Mouse (Mus musculus) neural tube, embryonic 15.5 days (tissue): ENCODE data around the gene Actr1a. TPM values are rescaled to one million over a fixed set of nuclear protein-coding genes. Genes with fewer than 3 reads are reported as not detected.
A peak's percentile ranks its signal among the peaks of the same experiment; 100 is the strongest.

ENCODE experiments used
- ATAC-seq: fragments of 200-750 bp; cut with Nextera tagmentation; 2 replicates; pipeline ENCODE4 v1.8.0; 2017; ENCODE audit warnings: mild to moderate bottlenecking, moderate TSS enrichment, moderate library complexity; ENCODE audit not compliant: low FRiP score
- H3K27ac ChIP-seq: fragments of 300-500 bp; sonication (generic); replicated peaks from 2 replicates; pipeline ENCODE4 v1.5.1; 2015; ENCODE audit warnings: mild to moderate bottlenecking, inconsistent platforms
- H3K27me3 ChIP-seq: fragments of 300-500 bp; sonication (generic); replicated peaks from 2 replicates; pipeline ENCODE4 v1.6.1; 2015; ENCODE audit warnings: inconsistent platforms
- H3K36me3 ChIP-seq: fragments of 300-500 bp; sonication (generic); 2 replicates; pipeline ENCODE4 v1.6.1; 2015; ENCODE audit warnings: inconsistent platforms
- H3K4me1 ChIP-seq: fragments of 300-500 bp; sonication (generic); 2 replicates; pipeline ENCODE4 v1.6.1; 2015; ENCODE audit warnings: inconsistent platforms
- H3K4me2 ChIP-seq: fragments of 300-500 bp; sonication (generic); 2 replicates; pipeline ENCODE4 v1.6.1; 2015; ENCODE audit warnings: inconsistent platforms, mild to moderate bottlenecking, moderate library complexity
- H3K4me3 ChIP-seq: fragments of 300-500 bp; sonication (generic); replicated peaks from 2 replicates; pipeline ENCODE4 v1.5.1; 2015; ENCODE audit warnings: mild to moderate bottlenecking, inconsistent platforms
- H3K9ac ChIP-seq: fragments of 300-500 bp; sonication (generic); replicated peaks from 2 replicates; pipeline ENCODE4 v1.6.1; 2015; ENCODE audit warnings: mild to moderate bottlenecking, inconsistent platforms
- H3K9me3 ChIP-seq: fragments of 300-500 bp; sonication (generic); replicated peaks from 2 replicates; pipeline ENCODE4 v1.6.1; 2016; ENCODE audit warnings: inconsistent platforms
- WGBS: fragments of 180-500 bp; shearing (Covaris S2); methylation state at CpG from one replicate; pipeline ENCODE4 v1.1.7; 2015; ENCODE audit warnings: mixed read lengths; 5-methylcytosine and 5-hydroxymethylcytosine counted together
- polyA plus RNA-seq: library from polyadenylated mRNA; unstranded; fragments of >200 nt; fragmentation: Nextera tagmentation; extraction: Ambion mirVana; gene quantifications from 2 replicates; pipeline ENCODE4 v1.2.1, GENCODE M21; 2015

The Actr1a gene
- polyA plus RNA-seq, 1 experiment from 2014 or later: 314 TPM

GRCm38 (mm10) chr19:46369204-46369603, 26.3 kb downstream of the Actr1a start:
- WGBS: 34% methylated on average over 4 of the region's 4 CpGs
- Histone ChIP-seq H3K27ac (no peak overlapping the region), H3K4me2 (no peak overlapping the region), H3K4me3 (no peak overlapping the region), H3K4me1 (no peaks in the 10 kb centered on the region), H3K9me3 (no peaks in the 10 kb centered on the region), H3K27me3 (no peaks in the 10 kb centered on the region), H3K36me3 (0 out of 2 replicates have a peak, but pooled peaks cover 4% of the 10 kb centered on the region), H3K9ac (no peak overlapping the region)
- 0 out of 2 replicates have a peak, but pooled peaks have one; percentile 46 for ATAC-seq

GRCm38 (mm10) chr19:46367798-46368590, 27.6 kb downstream of the Actr1a start:
- H3K4me1 ChIP-seq: no peaks in the 10 kb centered on the region
- no peak overlapping the region for H3K4me3 ChIP-seq
- ATAC-seq: no peak
- no peak overlapping the region for H3K9ac ChIP-seq
- H3K9me3 ChIP-seq: no peaks in the 10 kb centered on the region
- H3K27ac ChIP-seq: no peak overlapping the region
- H3K4me2 ChIP-seq: no peak overlapping the region
- H3K36me3 ChIP-seq: 0 out of 2 replicates have a peak, but pooled peaks cover 4% of the 10 kb centered on the region
- 87% methylated on average over 23 of the region's 23 CpGs for WGBS
- no peaks in the 10 kb centered on the region for H3K27me3 ChIP-seq

GRCm38 (mm10) chr19:46363294-46364009, 32.1 kb downstream of the Actr1a start:
- Histone ChIP-seq H3K27me3 (0 out of 2 replicates have a peak, but pooled peaks cover 1% of the 10 kb centered on the region), H3K4me3 (no peak overlapping the region), H3K4me2 (no peak overlapping the region), H3K4me1 (peaks cover under 1% of the 10 kb centered on the region; the same call in 1 of the 2 replicates), H3K27ac (no peak overlapping the region), H3K9ac (no peak overlapping the region), H3K9me3 (no peaks in the 10 kb centered on the region), H3K36me3 (no peaks in the 10 kb centered on the region)
- WGBS: 89% methylated on average over 11 of the region's 11 CpGs
- ATAC-seq: no peak

GRCm38 (mm10) chr19:46362104-46362503, 33.4 kb downstream of the Actr1a start:
- Histone ChIP-seq H3K9ac (no peak overlapping the region), H3K9me3 (no peaks in the 10 kb centered on the region), H3K4me3 (no peak overlapping the region), H3K4me1 (peaks cover 14% of the 10 kb centered on the region), H3K4me2 (no peak overlapping the region), H3K27me3 (peaks cover 7% of the 10 kb centered on the region; the same call in 1 of the 2 replicates), H3K36me3 (no peaks in the 10 kb centered on the region), H3K27ac (no peak overlapping the region)
- ATAC-seq: no peak
- 88% methylated on average over 8 of the region's 8 CpGs for WGBS

GRCm38 (mm10) chr19:46358381-46358780, 37.2 kb downstream of the Actr1a start:
- Histone ChIP-seq H3K36me3 (no peaks in the 10 kb centered on the region), H3K27ac (no peak overlapping the region), H3K27me3 (peaks cover 10% of the 10 kb centered on the region; the same call in 1 of the 2 replicates), H3K4me2 (peak overlapping the region; percentile 80; the same call in 1 of the 2 replicates), H3K9me3 (no peaks in the 10 kb centered on the region), H3K9ac (0 out of 2 replicates have a peak overlapping the region, but pooled peaks have one; percentile 7), H3K4me1 (peaks cover 23% of the 10 kb centered on the region), H3K4me3 (no peak overlapping the region)
- no peak for ATAC-seq
- WGBS: 64% methylated on average over 4 of the region's 4 CpGs

- Histone ChIP-seq H3K4me1 (peaks cover 23% of the 10 kb centered on the region), H3K4me2 (peak overlapping the region; percentile 80), H3K9me3 (no peaks in the 10 kb centered on the region), H3K9ac (peak overlapping the region; percentile 76), H3K36me3 (no peaks in the 10 kb centered on the region), H3K27me3 (peaks cover 10% of the 10 kb centered on the region; the same call in 1 of the 2 replicates), H3K27ac (no peak overlapping the region), H3K4me3 (peak overlapping the region; percentile 63)
- ATAC-seq: no peak
- WGBS: 16% methylated on average over 25 of the region's 25 CpGs
Observed at GRCm38 (mm10) chr19:46357344-46358280, 37.9 kb downstream of the Actr1a start.

- Histone ChIP-seq H3K36me3 (no peaks in the 10 kb centered on the region), H3K4me2 (peak overlapping the region; percentile 80), H3K27me3 (peaks cover 10% of the 10 kb centered on the region; the same call in 1 of the 2 replicates), H3K4me3 (peak overlapping the region; percentile 63), H3K9ac (peak overlapping the region; percentile 76), H3K9me3 (no peaks in the 10 kb centered on the region), H3K27ac (peak overlapping the region; percentile 30), H3K4me1 (peaks cover 23% of the 10 kb centered on the region)
- under 1% methylated on average over 29 of the region's 29 CpGs for WGBS
- peak; percentile 92 for ATAC-seq
Observed at GRCm38 (mm10) chr19:46356701-46357138, 38.8 kb downstream of the Actr1a start.

GRCm38 (mm10) chr19:46350168-46350932, 45.2 kb downstream of the Actr1a start, which contains the start of gene 2310034G01Rik:
Gene 2310034G01Rik (minus strand): TSS chr19:46350302.
- 56% methylated on average over 10 of the region's 10 CpGs for WGBS
- H3K9ac ChIP-seq: peak within 1 kb of the TSS; percentile 75
- peak within 1 kb of the TSS; percentile 73 for H3K4me2 ChIP-seq
- H3K4me3 ChIP-seq: peak within 1 kb of the TSS; percentile 60
- no peaks in the 10 kb centered on the region for H3K9me3 ChIP-seq
- peaks cover 27% of the 10 kb centered on the region for H3K4me1 ChIP-seq
- H3K36me3 ChIP-seq: no peaks in the 10 kb centered on the region
- 0 out of 2 replicates have a peak, but pooled peaks cover 3% of the 10 kb centered on the region for H3K27me3 ChIP-seq
- ATAC-seq: no peak
- peak within 1 kb of the TSS; percentile 92 for H3K27ac ChIP-seq

GRCm38 (mm10) chr19:46349550-46349949, 46.0 kb downstream of the Actr1a start:
- H3K36me3 ChIP-seq: no peaks in the 10 kb centered on the region
- peak overlapping the region; percentile 75 for H3K9ac ChIP-seq
- no peaks in the 10 kb centered on the region for H3K9me3 ChIP-seq
- ATAC-seq: 0 out of 2 replicates have a peak, but pooled peaks have one; percentile 35
- H3K27ac ChIP-seq: peak overlapping the region; percentile 92; the same call in 1 of the 2 replicates
- H3K4me3 ChIP-seq: peak overlapping the region; percentile 60
- 33% methylated on average over 6 of the region's 6 CpGs for WGBS
- peak overlapping the region; percentile 73 for H3K4me2 ChIP-seq
- 0 out of 2 replicates have a peak, but pooled peaks cover 6% of the 10 kb centered on the region for H3K27me3 ChIP-seq
- H3K4me1 ChIP-seq: peaks cover 27% of the 10 kb centered on the region

- Histone ChIP-seq H3K4me1 (peaks cover 27% of the 10 kb centered on the region), H3K9me3 (no peaks in the 10 kb centered on the region), H3K27ac (peak overlapping the region; percentile 92), H3K36me3 (no peaks in the 10 kb centered on the region), H3K27me3 (0 out of 2 replicates have a peak, but pooled peaks cover 7% of the 10 kb centered on the region), H3K4me3 (peak overlapping the region; percentile 60), H3K9ac (peak overlapping the region; percentile 75), H3K4me2 (peak overlapping the region; percentile 73)
- under 1% methylated on average over 78 of the region's 78 CpGs for WGBS
- ATAC-seq: peak; percentile 95
Observed at GRCm38 (mm10) chr19:46348761-46349458, 46.6 kb downstream of the Actr1a start.
